Mouse (Mus musculus) gastrocnemius, postnatal 14 days (tissue): ENCODE measurements around the gene Sept9. TPM values are rescaled to one million over a fixed set of nuclear protein-coding genes. Genes with fewer than 3 reads are reported as not detected.

ENCODE experiments used
- DNase-seq: peaks from one replicate; pipeline ENCODE4 v3.0.0; 2021; ENCODE audit warnings: mixed read lengths
- intact Hi-C: fragments of 180-260 bp; cut with DNase I; formaldehyde crosslinking; loops from one replicate; pipeline ENCODE4 v1.15.1; 2025; ENCODE audit warnings: low total_unique reads
- total RNA-seq, 2 experiments: library from RNA; stranded (reverse); gene quantifications; 2 replicates each; pipeline ENCODE4 v1.2.3; 2021

Sept9 gene
- total RNA-seq, 2 experiments from 2014 or later, result 27.2 to 34.0 TPM

DNA sequence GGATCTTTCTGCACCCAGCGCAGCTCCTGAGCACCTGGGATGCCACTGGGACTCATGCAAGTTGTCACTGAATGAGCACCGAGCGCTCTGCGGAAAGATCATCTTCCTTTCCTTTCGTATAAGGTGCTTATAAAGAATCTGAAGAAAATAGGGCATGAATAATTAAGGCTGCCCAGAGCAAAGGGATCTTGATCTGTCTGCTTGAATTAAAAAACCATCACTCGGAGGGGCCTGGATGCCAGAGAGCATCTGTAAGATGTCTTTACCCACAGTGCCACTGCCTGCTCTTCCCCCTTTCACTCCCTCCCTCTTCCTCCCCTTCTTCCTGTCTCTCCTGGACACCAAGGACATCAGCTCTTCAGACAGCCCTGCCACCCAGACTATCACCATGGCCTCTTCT, 168.5 kb downstream of the Sept9 start:
- no peak for DNase-seq
- intact Hi-C loops, result no loop called here

GRCm38 (mm10) chr11:117369347-117369746, 169.9 kb downstream of the Sept9 start:
- DNase-seq, result no peak
- intact Hi-C loops, result no loop called here

GRCm38 (mm10) chr11:117370262-117370850, 170.9 kb downstream of the Sept9 start:
- DNase-seq, result no peak
- intact Hi-C loops, result no loop called here

GRCm38 (mm10) chr11:117372537-117372936, 173.1 kb downstream of the Sept9 start:
- DNase-seq, result no peak
- intact Hi-C loops, result no loop called here

DNA sequence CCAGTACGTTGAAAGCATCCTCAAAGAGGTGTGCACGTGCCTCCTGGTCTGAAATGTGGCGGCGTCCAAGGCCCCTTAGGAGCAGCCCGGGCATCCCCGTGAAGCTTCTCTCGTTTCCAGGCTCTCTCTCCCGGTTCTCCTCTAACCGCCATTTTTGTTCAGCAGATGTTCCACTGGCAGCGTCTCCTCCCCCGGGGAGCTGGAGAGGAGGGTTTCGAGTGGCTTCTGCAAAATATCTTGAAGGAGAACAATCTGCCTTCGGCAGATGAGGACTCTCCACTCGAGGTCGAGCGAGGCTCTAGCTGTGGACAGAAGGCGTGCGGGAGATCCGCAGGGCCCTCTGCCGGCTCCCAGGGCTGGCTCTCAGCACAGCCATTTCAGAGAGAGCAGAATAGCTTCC, 173.7 kb downstream of the Sept9 start:
- intact Hi-C loops, result no loop called here
- DNase-seq, result peak; percentile 56

DNA sequence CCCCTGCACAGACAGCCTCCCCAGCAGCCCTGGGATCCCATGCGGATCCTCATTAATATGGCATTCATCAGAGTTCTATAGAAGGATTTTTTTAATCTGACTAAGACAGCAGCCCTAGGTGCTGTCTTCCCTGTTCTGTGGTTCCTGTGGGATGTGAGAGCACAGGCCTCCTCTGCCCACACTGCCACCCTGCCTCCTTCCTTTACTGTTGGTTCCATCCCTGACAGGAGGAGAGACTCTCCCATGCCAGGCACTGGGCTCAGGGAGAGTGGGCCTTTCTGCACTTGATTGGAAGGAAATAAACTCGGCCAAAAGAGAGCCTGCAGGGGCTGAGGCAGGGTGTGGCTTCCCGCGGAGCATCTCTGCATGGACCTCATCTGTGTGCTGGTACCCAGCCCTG, 174.4 kb downstream of the Sept9 start:
- DNase-seq, result no peak
- intact Hi-C loops, result no loop called here

DNA sequence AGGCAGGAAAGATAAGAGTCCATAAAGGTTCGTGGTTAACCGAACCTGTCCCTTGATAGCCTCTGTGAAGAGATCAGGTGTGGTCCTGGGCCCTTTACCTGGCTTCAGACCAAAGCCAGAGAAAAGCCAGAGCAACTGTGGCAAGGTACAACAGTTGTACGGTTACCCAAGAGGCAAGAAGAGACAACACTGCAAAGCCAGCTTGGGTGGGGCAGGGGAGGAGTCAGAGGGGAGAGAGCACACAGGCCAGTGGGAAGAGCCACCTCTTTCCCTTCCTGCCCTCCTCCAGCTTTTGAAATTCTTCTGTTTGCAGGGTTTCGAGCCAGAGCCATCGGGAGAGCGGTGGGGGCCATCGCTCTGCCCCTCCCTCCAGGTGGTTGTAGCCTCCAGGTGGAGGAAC, 174.8 kb downstream of the Sept9 start:
- no peak for DNase-seq
- intact Hi-C loops, result no loop called here

- no peak for DNase-seq
- intact Hi-C loops, result loop anchor here (10.0 kb wide), 1 partner anchor 275 kb away; the partner anchor contains the start of gene Tnrc6c
Measured at GRCm38 (mm10) chr11:117379774-117380173, 180.3 kb downstream of the Sept9 start.

DNA sequence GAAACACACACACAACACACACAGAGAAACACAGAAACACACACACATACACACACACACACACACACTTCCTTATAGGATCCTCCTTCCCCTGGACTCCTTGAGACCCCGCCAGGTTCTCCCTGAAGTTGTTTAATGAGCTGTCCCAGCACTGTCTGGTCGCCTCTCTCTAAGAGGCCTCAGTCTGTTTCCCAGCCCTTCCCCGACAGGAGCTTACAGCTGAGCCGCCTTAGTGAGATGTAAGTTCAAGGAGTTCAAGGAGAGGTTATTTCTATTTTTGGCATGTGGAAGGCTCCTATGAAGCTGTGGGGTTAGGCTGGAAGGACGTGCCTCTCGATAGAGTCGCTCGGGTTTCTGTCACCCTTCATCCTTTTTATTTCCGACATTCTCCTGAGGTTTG, 184.8 kb downstream of the Sept9 start:
- intact Hi-C loops, result loop anchor here (10.0 kb wide), 1 partner anchor 271 kb away; the partner anchor contains the start of gene Tnrc6c
- no peak for DNase-seq

- peak; percentile 87 for DNase-seq
- intact Hi-C loops, result loop anchor here (10.0 kb wide), 1 partner anchor 270 kb away; the partner anchor contains the start of gene Tnrc6c
Measured at GRCm38 (mm10) chr11:117384897-117385296, 185.4 kb downstream of the Sept9 start.

DNA sequence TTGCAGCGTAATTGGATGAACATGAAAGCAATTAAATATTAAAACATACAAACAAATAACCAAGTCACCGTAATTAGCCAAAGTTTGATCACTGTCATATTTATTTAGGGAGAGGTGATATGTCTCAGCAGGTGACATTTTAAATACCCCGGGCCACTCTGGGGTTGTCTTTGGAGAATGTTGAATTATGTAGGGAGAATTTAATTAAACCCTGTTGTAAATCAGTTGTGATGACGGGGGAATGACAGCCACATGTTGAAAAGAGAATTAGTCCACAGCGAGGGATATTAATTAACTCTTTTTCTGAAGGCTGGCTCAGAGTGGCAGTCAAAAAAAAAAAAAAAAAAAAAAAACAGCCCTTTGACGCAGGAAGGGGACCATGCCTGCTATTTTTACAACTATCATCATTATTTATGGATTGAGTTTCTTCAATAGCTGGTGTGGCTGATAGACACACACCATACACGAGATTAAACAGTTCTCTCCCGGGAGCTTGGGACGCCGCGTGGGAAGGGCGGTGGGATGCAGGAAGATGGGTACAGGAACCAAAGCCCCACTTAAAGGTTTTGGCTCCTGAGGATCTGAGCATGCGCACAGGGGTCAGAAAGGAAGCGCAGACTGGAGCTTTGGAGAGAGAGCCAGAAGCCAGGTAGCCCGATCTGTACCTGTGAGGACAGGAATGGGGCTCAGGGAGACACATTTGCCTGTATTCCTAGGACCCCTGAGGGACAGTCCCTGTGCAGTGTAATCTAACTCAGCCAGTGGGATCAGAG, 186.1 kb downstream of the Sept9 start:
- intact Hi-C loops, result loop anchor here (10.0 kb wide), 1 partner anchor 269 kb away; the partner anchor contains the start of gene Tnrc6c
- no peak for DNase-seq

GRCm38 (mm10) chr11:117387241-117387640, 187.8 kb downstream of the Sept9 start:
- intact Hi-C loops, result loop anchor here (10.0 kb wide), 1 partner anchor 268 kb away; the partner anchor contains the start of gene Tnrc6c
- DNase-seq, result no peak

DNA sequence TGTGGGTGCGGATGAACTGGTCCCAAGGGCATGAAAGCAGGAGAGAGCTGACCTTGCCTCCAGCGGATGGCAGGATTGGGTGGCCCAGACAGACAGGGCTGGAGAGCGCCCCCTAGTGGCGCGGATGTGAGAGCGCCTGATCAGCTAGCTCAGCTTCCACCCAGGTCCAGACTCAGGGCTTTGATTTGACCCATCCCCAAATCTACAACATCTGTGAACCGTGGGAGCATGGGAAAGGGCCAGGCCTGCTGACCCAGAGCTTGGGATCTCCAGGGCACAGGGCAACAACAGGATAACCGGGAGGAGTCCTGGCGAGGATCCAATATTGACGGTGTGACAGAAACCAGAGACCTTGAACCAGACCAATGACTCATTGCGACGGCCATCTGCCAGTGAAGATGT, 190.5 kb downstream of the Sept9 start:
- intact Hi-C loops, result no loop called here
- peak; percentile 74 for DNase-seq

DNA sequence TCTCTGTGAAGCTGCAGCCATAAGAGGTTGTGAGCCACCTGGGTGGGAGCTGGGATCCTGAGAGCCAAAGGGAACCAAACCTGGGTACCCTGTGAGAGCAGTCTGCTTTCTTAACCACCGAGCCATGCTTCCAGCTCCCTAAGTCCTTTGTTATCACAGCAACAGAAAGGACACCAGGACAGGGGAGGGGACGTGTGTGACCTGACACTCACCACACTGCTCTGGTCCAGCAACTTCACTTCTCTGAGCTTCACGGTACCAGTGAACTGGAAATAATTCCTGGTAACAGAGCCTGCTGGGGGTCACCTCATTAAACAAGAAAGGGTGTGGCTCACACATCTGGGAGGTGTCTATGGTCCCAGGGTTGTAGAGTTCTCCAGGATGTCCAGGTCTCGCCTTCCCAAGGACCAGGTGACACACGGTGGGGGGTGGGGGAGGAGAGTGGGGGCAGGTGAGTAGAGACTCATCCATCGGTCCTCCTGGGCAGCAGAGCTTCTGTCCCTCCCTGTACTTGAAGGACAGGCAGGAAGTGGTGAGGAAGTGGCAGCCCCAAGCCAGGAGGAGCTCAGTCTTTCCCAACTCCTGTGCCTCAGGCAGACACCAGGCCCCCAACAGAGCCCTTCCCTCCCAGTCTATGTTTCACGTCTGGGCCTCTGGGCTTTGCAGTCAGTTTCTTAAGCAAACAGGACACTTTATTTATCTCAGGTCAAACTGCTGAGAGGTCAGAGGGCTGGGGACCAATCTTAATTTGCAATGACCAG, 191.5 kb downstream of the Sept9 start:
- DNase-seq, result no peak
- intact Hi-C loops, result no loop called here

DNA sequence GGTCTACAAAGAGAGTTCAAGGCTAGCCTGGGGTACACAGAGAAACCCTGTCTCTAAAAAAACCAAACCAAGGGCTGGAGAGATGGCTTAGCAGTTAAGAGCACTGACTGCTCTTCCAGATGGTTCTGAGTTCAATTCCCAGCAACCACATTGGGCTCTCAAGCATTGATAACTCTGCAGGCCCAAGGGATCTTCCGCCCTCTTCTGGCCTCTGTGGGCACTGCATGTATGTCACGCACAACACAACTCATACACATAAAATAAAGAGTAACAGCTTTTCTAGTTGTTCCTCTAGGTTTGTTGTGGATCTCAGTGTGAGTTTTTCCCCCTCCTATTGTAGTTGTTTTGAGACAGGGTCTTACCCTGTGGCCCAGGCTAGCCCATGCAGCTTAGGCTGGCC, 192.8 kb downstream of the Sept9 start:
- DNase-seq, result no peak
- intact Hi-C loops, result no loop called here

- DNase-seq, result no peak
- intact Hi-C loops, result no loop called here
Measured at GRCm38 (mm10) chr11:117393715-117394114, 194.3 kb downstream of the Sept9 start.

DNA sequence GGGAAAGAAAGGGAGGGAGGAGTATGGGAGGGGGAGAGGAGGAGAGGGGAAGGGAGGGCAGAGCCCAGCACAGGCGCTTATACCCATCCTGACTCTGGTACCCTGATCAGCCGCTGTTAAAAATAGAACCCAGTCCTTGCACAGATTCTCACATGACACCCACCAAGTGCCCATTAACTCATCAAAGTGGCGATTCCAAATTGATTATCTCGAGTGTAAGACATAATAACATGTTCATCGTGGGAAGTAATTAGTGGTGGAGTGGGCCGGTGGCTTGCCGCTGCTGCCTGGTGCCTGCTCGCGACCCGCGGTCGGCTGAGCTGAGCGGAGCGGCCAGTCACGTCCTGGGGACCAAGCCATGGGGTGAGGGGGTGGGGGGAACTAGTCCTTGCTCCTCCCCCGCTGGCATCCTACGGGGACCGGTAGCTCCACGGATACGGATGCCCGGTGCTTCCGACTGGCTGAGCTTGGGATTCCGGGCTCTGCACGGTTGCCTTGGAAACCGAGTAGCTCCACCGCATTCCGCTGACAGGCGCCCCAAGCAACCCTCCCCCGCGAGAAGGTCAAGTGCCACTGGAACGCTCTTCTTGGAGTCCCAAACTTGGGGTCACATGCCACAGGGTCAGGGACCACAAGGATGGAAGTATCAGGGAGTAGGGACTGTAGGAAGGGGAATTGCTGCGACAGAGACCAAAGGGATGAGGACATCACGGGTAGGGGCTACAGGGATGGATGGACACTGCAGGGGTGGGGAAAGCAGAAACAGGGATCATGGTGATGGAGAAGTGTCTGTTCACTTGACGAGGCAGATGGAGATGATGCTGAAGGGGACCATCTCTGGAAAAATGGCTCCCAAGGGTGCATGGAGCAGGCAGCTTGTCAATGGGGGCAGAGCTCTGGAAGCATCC, 195.0 kb downstream of the Sept9 start:
- DNase-seq, result peak; percentile 31
- intact Hi-C loops, result no loop called here

DNA sequence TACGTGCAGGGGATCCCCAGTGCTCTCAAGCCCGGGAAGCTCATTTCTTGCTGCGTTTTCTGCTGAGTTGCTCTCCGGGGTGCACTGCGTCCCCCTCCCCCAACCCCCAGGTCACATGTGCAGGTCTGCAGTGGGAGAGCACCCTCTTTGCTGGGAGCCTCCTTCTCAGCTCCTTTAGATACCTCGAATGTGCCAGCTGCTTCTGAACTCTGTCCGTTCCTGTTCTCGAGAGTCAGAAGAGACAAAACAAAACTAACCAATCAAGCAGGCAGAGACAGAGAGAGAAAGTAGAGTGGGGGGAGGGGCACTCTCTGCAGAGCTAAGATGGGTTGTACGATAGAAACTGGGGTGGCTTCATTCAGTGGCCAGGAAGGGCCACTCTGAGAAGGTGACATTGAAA, 195.8 kb downstream of the Sept9 start:
- intact Hi-C loops, result no loop called here
- DNase-seq, result no peak

GRCm38 (mm10) chr11:117396929-117397328, 197.5 kb downstream of the Sept9 start:
- intact Hi-C loops, result no loop called here
- DNase-seq, result no peak
